Mouse (Mus musculus) heart, postnatal 0 days (tissue): ENCODE results near the gene Unk. TPM values are rescaled to one million over a fixed set of nuclear protein-coding genes. Genes with fewer than 3 reads are reported as not detected.

Source experiments
- ATAC-seq: fragments of 200-750 bp; cut with Nextera tagmentation; 2 replicates; pipeline ENCODE4 v1.8.0; 2017; ENCODE audit warnings: low read depth, moderate number of reproducible peaks, moderate library complexity; ENCODE audit not compliant: insufficient read depth
- DNase-seq: peaks from one replicate; pipeline ENCODE4 v3.0.0-alpha.2; 2016; ENCODE audit warnings: low spot score
- H3K27ac ChIP-seq: fragments of 300-500 bp; sonication (generic); 2 replicates; pipeline ENCODE4 v1.5.1; 2014; ENCODE audit warnings: low read depth, mild to moderate bottlenecking
- H3K27me3 ChIP-seq: fragments of 300-500 bp; sonication (generic); 2 replicates; pipeline ENCODE4 v1.6.1; 2014; ENCODE audit warnings: low read length, mixed read lengths; ENCODE audit not compliant: control insufficient read depth, insufficient read depth
- H3K36me3 ChIP-seq: fragments of 300-500 bp; sonication (generic); replicated peaks from 2 replicates; pipeline ENCODE4 v1.6.1; 2014; ENCODE audit warnings: low read length, mixed read lengths; ENCODE audit not compliant: control insufficient read depth, insufficient read depth
- H3K4me1 ChIP-seq: fragments of 300-500 bp; sonication (generic); 2 replicates; pipeline ENCODE4 v1.6.1; 2014; ENCODE audit warnings: antibody characterized with exemption; ENCODE audit not compliant: control insufficient read depth, insufficient read depth
- H3K4me2 ChIP-seq: fragments of 300-500 bp; sonication (generic); 2 replicates; pipeline ENCODE4 v1.6.1; 2014; ENCODE audit warnings: low read depth, mild to moderate bottlenecking, low read length, moderate library complexity
- H3K4me3 ChIP-seq: fragments of 300-500 bp; sonication (generic); 2 replicates; pipeline ENCODE4 v1.5.1; 2014; ENCODE audit warnings: low read depth, low read length
- H3K9ac ChIP-seq: fragments of 300-500 bp; sonication (generic); replicated peaks from 2 replicates; pipeline ENCODE4 v1.6.1; 2014; ENCODE audit warnings: low read depth, low read length, mixed read lengths
- H3K9me3 ChIP-seq: fragments of 300-500 bp; sonication (generic); replicated peaks from 2 replicates; pipeline ENCODE4 v1.6.1; 2016; ENCODE audit warnings: low read length; ENCODE audit not compliant: control insufficient read depth
- CTCF ChIP-seq: IDR thresholded peaks from 2 replicates; pipeline ENCODE4 v1.5.1; 2016; ENCODE audit warnings: antibody characterized with exemption, control low read depth, low read depth
- EP300 ChIP-seq: IDR thresholded peaks from 2 replicates; pipeline ENCODE4 v1.6.1; 2016; ENCODE audit warnings: antibody characterized with exemption, low read depth
- WGBS: fragments of 180-500 bp; shearing (Covaris S2); extraction: QIAGEN DNeasy Blood & Tissue Kit; methylation state at CpG from one replicate; pipeline ENCODE4 v1.1.7; 2014; 5-methylcytosine and 5-hydroxymethylcytosine counted together
- polyA plus RNA-seq: library from polyadenylated mRNA; unstranded; fragments of >200 nt; fragmentation: Nextera tagmentation; extraction: Ambion mirVana; gene quantifications from 2 replicates; pipeline ENCODE4 v1.2.1, GENCODE M21; 2015
- total RNA-seq: library from RNA; depleted of rRNA; stranded (reverse); fragments of >200 nt; gene quantifications from 2 replicates; pipeline ENCODE4 v1.2.3, GENCODE M21; 2014; ENCODE audit warnings: low replicate concordance; rRNA removed

The Unk gene
- 23.1 and 26.1 TPM in 2 replicates for total RNA-seq
- polyA plus RNA-seq = 8.4 and 9.5 TPM in 2 replicates

GRCm38 (mm10) chr11:116030088-116030897 lies at the start of gene Unk:
Gene Unk, plus strand, starts transcription at chr11:116030322.
- H3K4me1 ChIP-seq = peaks cover 16% of the 10 kb centered on the region
- no peaks in the 10 kb centered on the region for H3K9me3 ChIP-seq
- ATAC-seq (peak; percentile 95), DNase-seq (peak; percentile 98)
- no peak for TF ChIP-seq CTCF
- peak; percentile 99 for TF ChIP-seq EP300
- peak within 1 kb of the TSS; percentile 69 for H3K4me3 ChIP-seq
- H3K27me3 ChIP-seq = no peaks in the 10 kb centered on the region
- peak within 1 kb of the TSS; percentile 70 for H3K4me2 ChIP-seq
- peak within 1 kb of the TSS; percentile 79 for H3K9ac ChIP-seq
- under 1% methylated on average over 49 of the region's 67 CpGs for WGBS
- no peaks in the 10 kb centered on the region for H3K36me3 ChIP-seq
- peak within 1 kb of the TSS; percentile 98 for H3K27ac ChIP-seq

- H3K27ac ChIP-seq = no peak overlapping the region
- no peak overlapping the region for H3K9ac ChIP-seq
- no peaks in the 10 kb centered on the region for H3K36me3 ChIP-seq
- no peaks in the 10 kb centered on the region for H3K9me3 ChIP-seq
- H3K4me2 ChIP-seq = no peak overlapping the region
- ATAC-seq (no peak), DNase-seq (no peak)
- peaks cover 9% of the 10 kb centered on the region for H3K27me3 ChIP-seq
- WGBS = 83% methylated on average over 15 of the region's 15 CpGs
- TF ChIP-seq EP300 = no peak
- no peak for TF ChIP-seq CTCF
- H3K4me1 ChIP-seq = no peaks in the 10 kb centered on the region
- no peak overlapping the region for H3K4me3 ChIP-seq
These were observed 47.6 kb upstream of the Unk start for GRCm38 (mm10) chr11:115982472-115982871.

DNA sequence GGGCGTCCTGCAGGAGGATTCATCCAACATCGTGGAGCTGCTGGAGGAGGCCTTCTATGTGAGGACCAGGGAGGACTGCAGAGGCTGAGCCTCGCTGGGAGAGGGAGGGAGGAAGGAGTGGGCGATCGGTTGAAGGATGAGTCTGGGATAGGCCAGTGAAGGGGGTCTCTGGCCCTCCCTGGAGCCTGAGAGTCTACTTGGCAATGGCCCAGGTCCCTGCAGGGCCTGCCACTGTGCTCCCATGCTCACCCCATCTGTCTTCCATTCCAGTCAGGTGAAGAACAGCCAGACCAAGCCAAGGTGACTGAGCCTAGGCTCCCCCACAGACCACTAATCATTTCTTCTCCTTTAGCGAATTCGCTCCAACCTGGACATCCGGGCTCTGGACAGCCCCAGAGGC lies 46.8 kb upstream of the Unk start:
- Histone ChIP-seq H3K9me3 (no peaks in the 10 kb centered on the region), H3K9ac (no peak overlapping the region), H3K36me3 (no peaks in the 10 kb centered on the region), H3K27me3 (peaks cover 5% of the 10 kb centered on the region; the same call in 1 of the 2 replicates), H3K27ac (no peak overlapping the region), H3K4me1 (no peaks in the 10 kb centered on the region), H3K4me2 (no peak overlapping the region), H3K4me3 (no peak overlapping the region)
- WGBS = 81% methylated on average over 8 of the region's 8 CpGs
- TF ChIP-seq EP300 = no peak
- no peak for TF ChIP-seq CTCF
- ATAC-seq = no peak
- no peak for DNase-seq

DNA sequence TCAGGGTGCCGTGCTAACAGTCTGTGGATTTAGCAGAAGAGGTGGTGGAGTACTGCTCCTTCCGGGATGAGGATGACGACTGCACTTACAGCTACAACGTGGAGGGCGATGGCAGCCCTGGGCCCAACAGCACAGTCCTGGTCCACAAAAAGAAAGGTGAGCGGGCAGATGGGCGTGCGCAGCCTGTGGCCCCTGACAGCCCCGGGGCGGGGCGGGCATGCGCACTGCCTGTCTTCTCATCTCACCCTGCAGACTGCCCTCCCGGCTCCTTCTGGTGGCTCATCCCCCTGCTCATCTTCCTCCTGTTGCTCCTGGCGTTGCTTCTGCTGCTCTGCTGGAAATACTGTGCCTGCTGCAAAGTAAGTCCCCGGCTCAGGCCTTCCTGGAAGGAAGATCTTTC lies 40.4 kb upstream of the Unk start:
- H3K36me3 ChIP-seq = no peaks in the 10 kb centered on the region
- H3K27me3 ChIP-seq = 0 out of 2 replicates have a peak, but pooled peaks cover 5% of the 10 kb centered on the region
- no peak overlapping the region for H3K27ac ChIP-seq
- no peaks in the 10 kb centered on the region for H3K4me1 ChIP-seq
- H3K9ac ChIP-seq = no peak overlapping the region
- DNase-seq (no peak), ATAC-seq (no peak)
- no peaks in the 10 kb centered on the region for H3K9me3 ChIP-seq
- no peak overlapping the region for H3K4me2 ChIP-seq
- WGBS = 25% methylated on average over 15 of the region's 15 CpGs
- no peak overlapping the region for H3K4me3 ChIP-seq
- TF ChIP-seq EP300 = no peak
- no peak for TF ChIP-seq CTCF

DNA sequence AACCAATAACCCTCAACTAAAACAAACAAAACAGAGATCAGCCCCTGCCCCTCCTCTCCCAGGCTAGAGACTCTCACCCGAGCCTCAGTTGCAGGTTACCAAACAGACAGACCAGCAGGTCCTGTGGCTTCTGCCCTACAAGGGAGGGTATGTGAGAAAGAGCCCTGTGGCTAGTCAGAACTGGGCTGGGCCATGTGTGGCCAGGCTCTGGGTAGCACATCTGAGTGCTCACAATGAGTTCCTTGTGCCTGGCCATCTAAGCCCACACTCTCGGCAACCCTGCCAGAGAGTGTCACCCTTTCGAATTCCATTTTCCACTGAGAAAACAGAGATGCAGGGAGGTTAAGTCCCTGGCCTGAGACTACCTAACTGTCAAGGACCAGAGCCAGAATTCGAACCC lies 38.0 kb upstream of the Unk start:
- 57% methylated on average over 4 of the region's 4 CpGs for WGBS
- H3K9me3 ChIP-seq = no peaks in the 10 kb centered on the region

More for the DNA sequence above, 38.0 kb upstream of the Unk start:
- no peak overlapping the region for H3K4me3 ChIP-seq
- ATAC-seq = no peak
- no peak for DNase-seq
- no peaks in the 10 kb centered on the region for H3K4me1 ChIP-seq
- H3K9ac ChIP-seq = no peak overlapping the region
- TF ChIP-seq CTCF (no peak), EP300 (no peak)
- 0 out of 2 replicates have a peak, but pooled peaks cover 5% of the 10 kb centered on the region for H3K27me3 ChIP-seq
- no peaks in the 10 kb centered on the region for H3K36me3 ChIP-seq
- no peak overlapping the region for H3K4me2 ChIP-seq
- H3K27ac ChIP-seq = no peak overlapping the region
